Mouse (Mus musculus) activated CD4-positive, CD25-positive, alpha-beta regulatory T cell, adult 4 months (primary cell): ENCODE data around the gene Cyp2b10. TPM values are rescaled to one million over a fixed set of nuclear protein-coding genes. Genes with fewer than 3 reads are reported as not detected.
"Not testable (repeated sequence)": the region's sequence is repeated elsewhere in the genome, so short reads cannot be mapped to it uniquely, and the experiment has no call there.

Source experiments
- ATAC-seq: one replicate; pipeline ENCODE4 v1.8.0; 2017
- polyA plus RNA-seq, 2 experiments: library from polyadenylated mRNA; unstranded; fragments of 100-300 nt; shearing (Covaris generic); gene quantifications; one replicate each; pipeline ENCODE4 v1.2.1; 2017

Cyp2b10 gene
- not detected for polyA plus RNA-seq

DNA sequence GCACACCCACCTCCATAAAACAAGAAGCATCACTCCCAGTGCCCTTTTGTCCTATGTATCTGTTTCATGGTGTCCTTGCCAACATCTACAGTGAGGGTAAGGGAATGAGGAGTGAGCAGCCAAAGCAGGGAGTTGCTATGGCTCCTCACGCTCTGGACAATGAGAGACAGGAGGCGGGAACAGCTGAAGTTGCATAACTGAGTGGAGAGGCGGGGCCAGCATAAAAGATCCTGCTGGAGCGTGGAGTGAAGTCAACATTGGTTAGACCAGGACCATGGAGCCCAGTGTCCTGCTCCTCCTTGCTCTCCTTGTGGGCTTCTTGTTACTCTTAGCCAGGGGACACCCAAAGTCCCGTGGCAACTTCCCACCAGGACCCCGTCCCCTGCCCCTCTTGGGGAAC lies at the start of gene Cyp2b10:
Gene Cyp2b10, plus strand, starts transcription at position 210 of the 400 bp plus-strand sequence.
- ATAC-seq = no peak

- peak; percentile 76 for ATAC-seq
These were observed 49.5 kb upstream of the Cyp2b10 start for GRCm38 (mm10) chr7:25847722-25848443.

GRCm38 (mm10) chr7:25848444-25848812 lies 49.0 kb upstream of the Cyp2b10 start:
- no peak for ATAC-seq

DNA sequence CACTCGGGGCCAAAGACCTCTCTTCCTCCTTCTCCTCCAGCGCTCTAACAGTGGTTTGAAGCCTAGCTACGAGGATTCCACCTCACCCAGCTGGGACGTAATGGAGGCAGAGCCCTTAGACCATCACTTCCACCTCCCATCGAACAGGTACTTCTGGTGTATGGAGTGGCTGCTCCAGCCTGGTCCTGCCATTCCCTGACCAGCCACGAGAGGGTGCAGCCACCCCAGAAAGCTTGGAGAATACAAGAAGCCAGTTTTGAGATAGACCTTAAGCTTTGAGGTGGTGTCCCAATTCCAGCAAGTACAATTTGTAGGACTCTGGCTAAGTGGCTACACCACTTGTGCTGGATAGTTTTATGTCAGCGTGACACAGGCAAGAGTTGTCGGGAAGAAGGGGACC lies 42.3 kb upstream of the Cyp2b10 start:
- peak; percentile 79 for ATAC-seq

- no peak for ATAC-seq
These were observed 37.2 kb upstream of the Cyp2b10 start for GRCm38 (mm10) chr7:25859962-25860870.

- ATAC-seq = no peak
These were observed 35.1 kb upstream of the Cyp2b10 start for GRCm38 (mm10) chr7:25862365-25862764.

GRCm38 (mm10) chr7:25863756-25864155 lies 33.7 kb upstream of the Cyp2b10 start:
- no peak for ATAC-seq

GRCm38 (mm10) chr7:25864861-25865260 lies 32.6 kb upstream of the Cyp2b10 start:
- ATAC-seq = no peak

DNA sequence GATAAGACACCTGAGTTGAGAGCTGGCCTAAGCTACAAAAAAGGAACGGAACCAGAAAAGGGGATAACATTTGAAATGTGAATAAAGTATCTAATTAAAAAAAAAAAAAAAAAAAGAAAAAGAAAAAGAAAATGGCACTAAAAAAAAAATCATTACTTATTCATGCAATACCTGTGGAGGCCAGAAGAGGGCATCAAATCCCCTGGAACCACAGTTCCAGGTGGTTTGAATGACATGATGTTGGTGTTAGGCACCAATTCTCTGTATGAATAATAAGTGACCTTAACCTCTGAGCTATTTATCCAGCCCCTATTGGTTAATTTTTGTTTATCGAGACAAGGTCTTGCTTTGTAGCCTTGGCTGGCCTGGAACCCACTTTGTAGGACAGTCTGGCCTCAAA lies 27.6 kb upstream of the Cyp2b10 start:
- ATAC-seq = no peak

GRCm38 (mm10) chr7:25872624-25873023 lies 24.8 kb upstream of the Cyp2b10 start:
- ATAC-seq = no peak

DNA sequence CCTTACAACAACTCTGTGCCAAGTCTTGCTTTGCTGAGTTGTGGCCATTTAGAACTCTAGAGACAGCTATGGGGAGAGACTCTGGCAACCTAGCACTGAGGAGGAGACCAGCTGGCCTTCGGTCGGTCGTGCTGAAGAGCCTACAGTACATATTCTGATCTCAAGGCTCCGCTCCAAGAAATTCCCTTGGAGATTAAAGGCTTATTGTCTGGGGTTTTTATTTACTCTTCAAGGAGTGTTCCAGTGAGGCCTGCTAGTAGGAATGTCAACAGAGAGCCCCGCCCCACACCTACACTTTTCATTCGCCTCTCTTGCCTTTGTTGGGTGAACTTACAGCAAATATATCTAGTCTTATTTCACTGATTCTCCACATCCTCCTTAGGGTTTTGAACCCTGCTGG lies 18.7 kb upstream of the Cyp2b10 start:
- no peak for ATAC-seq

GRCm38 (mm10) chr7:25880721-25881120 lies 16.7 kb upstream of the Cyp2b10 start:
- ATAC-seq = not testable (repeated sequence)

DNA sequence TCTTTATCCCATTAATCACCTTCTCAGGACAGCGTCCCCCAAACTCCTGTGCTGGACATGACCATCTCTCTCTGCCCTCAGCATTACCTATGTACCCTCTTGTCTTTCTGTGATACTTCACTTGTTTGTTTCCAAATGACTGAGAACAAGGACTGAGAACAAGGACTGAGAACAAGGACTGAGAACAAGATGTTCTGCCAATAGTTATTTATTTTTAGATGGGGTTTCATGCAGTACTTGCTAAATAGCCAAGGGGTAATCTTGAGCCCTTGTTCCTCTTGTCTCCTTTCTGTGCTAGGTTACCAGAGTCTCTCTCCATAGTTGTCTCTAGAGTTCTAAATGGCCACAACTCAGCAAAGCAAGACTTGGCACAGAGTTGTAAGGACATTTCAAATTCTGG lies 13.1 kb upstream of the Cyp2b10 start:
- no peak for ATAC-seq

DNA sequence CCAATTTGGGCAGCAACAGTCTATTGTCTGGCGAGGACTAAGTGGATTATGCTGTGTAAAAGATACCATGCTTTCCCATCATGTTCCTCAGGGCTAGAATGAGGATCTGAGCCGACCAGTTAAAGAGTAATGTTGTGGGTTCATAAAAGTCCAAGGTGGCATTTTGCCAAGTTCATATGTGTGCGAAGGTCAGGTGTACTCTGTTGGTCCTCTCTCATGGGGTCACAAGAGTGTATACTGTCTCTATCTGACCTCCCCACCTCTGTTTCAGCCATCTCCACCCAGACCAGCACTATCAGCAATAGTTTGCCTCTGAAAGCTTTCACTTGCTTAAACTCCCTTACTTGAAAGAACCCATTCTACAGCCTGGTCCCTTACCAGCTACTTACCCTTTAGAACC lies 9.7 kb upstream of the Cyp2b10 start:
- ATAC-seq = no peak

- no peak for ATAC-seq
These were observed 4.3 kb upstream of the Cyp2b10 start for GRCm38 (mm10) chr7:25893159-25893558.

- no peak for ATAC-seq
These were observed 2.3 kb upstream of the Cyp2b10 start for GRCm38 (mm10) chr7:25895162-25895561.

DNA sequence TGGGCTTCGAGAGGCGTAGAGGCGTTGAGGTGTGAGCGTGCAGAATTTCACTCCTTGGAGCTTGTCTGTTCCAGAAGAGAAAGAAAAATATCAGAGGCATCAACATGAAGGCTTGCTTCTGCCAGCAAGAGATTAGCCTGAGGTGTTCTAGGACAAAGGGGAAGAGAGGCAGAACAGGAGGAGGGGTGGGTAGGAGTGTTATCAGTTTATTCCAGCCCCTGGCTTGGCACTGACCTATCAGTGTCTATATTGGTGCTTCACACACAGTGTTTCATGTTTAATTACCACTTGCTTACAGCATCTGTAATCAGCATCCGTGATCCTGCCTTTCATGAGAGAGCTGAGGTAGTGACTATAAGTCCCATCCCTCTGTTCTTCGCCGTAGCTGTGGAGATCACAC lies 644 bp downstream of the Cyp2b10 start:
- no peak for ATAC-seq

GRCm38 (mm10) chr7:25902061-25902690 lies 4.8 kb downstream of the Cyp2b10 start:
- no peak for ATAC-seq

DNA sequence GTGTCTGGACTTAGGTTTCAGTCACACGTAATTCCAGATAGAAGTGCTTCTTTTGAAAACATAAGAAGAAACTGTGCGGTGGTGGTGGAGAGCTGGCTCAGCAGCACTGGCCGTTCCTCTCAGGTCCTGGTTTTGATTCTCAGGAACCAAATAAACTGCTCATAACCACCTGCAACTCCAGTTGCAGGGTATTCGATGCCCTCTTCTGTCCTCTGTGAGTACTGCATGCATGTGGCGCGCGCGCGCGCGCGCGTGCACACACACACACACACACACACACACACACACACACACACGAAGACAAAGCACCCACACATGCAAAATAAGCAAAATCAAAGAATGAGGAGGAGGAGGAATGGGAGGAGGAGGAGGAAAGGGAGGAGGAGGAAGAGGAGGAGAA lies 5.7 kb downstream of the Cyp2b10 start:
- no peak for ATAC-seq

DNA sequence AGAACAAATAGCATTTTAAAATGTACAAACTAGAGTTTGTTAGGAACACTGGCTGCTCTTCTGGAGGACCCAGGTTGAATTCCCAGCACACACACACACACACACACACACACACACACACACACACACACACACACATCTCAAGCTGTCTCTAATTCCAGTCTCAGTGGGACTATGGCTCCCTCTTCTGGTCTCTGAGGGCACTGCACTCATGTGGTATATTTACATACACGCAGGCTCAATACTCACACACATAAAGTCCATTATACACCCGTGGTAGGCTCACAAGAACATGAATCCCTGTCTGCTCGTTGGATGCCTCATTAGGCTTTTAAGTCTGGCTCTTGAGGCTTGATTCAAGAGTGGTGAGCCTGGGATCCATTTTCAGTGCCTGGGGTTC lies 6.6 kb downstream of the Cyp2b10 start:
- no peak for ATAC-seq

- no peak for ATAC-seq
These were observed 7.1 kb downstream of the Cyp2b10 start for GRCm38 (mm10) chr7:25904489-25904888.

- ATAC-seq = no peak
These were observed 10.0 kb downstream of the Cyp2b10 start for GRCm38 (mm10) chr7:25907380-25907779.

DNA sequence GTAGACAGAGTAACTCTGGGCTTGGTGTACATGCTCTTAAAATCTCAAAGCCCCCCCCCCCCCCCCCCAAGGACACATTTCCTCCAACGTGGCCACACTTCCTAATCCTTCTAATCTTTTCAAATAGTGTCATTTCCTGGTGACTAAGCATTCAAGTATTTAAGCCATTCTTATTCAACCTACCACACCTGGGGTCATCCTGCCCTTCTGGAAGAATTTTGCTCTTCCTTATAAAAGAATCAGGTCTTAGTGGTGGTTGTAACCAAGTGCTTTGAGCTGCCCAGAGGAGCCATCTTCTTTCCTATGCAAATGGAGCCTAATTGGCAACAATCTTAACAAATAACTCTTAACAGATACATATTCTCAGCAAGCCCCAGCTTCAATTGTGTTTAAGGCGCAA lies 12.6 kb downstream of the Cyp2b10 start:
- no peak for ATAC-seq
